Mouse (Mus musculus) macrophage (primary cell): ENCODE measurements around the gene Odf4. TPM values are rescaled to one million over a fixed set of nuclear protein-coding genes. Genes with fewer than 3 reads are reported as not detected.
"Not testable (repeated sequence)": the region's sequence is repeated elsewhere in the genome, so short reads cannot be mapped to it uniquely, and the experiment has no call there.

Experiments used
- H3K27ac ChIP-seq: fragments of 350-480 bp; formaldehyde crosslinking; 2 replicates; pipeline ENCODE4 v1.9.0; 2021
- H3K36me3 ChIP-seq: fragments of 350-480 bp; formaldehyde crosslinking; 2 replicates; pipeline ENCODE4 v1.9.0; 2021; ENCODE audit errors: inconsistent target
- H3K4me3 ChIP-seq: fragments of 350-480 bp; formaldehyde crosslinking; 2 replicates; pipeline ENCODE4 v1.9.0; 2021; ENCODE audit errors: inconsistent target
- H3K79me2 ChIP-seq: fragments of 350-480 bp; formaldehyde crosslinking; 2 replicates; pipeline ENCODE4 v1.9.0; 2021; ENCODE audit errors: inconsistent target
- WGBS: methylation state at CpG from one replicate; pipeline ENCODE4 v1.1.7; 2026; ENCODE audit warnings: inconsistent platforms; ENCODE audit not compliant: missing documents; 5-methylcytosine and 5-hydroxymethylcytosine counted together
- polyA plus RNA-seq: library from polyadenylated mRNA; stranded (reverse); fragments of 250-400 nt; gene quantifications from 3 replicates; pipeline ENCODE4 v1.2.4, GENCODE M21; 2018; ENCODE audit warnings: inconsistent platforms

The Odf4 gene
- polyA plus RNA-seq, 1 experiment from 2014 or later, result not detected

- 89% methylated on average over 8 of the region's 8 CpGs for WGBS
- Histone ChIP-seq H3K79me2 (no peaks in the 10 kb centered on the region), H3K36me3 (no peaks in the 10 kb centered on the region), H3K27ac (no peak within 1 kb of the TSS), H3K4me3 (no peak within 1 kb of the TSS)
These were observed 30.4 kb upstream of the Odf4 start, which contains the start of gene Arhgef15 for GRCm38 (mm10) chr11:68957308-68957707. Gene Arhgef15, minus strand, starts transcription at chr11:68957480.

GRCm38 (mm10) chr11:68956697-68957096, 29.8 kb upstream of the Odf4 start:
- Histone ChIP-seq H3K27ac (no peak overlapping the region), H3K36me3 (no peaks in the 10 kb centered on the region), H3K4me3 (no peak overlapping the region), H3K79me2 (no peaks in the 10 kb centered on the region)
- WGBS, result 85% methylated on average over 12 of the region's 13 CpGs

GRCm38 (mm10) chr11:68956107-68956506, 29.2 kb upstream of the Odf4 start:
- Histone ChIP-seq H3K36me3 (no peaks in the 10 kb centered on the region), H3K79me2 (no peaks in the 10 kb centered on the region), H3K4me3 (no peak overlapping the region), H3K27ac (no peak overlapping the region)
- WGBS, result 88% methylated on average over 3 of the region's 3 CpGs

DNA sequence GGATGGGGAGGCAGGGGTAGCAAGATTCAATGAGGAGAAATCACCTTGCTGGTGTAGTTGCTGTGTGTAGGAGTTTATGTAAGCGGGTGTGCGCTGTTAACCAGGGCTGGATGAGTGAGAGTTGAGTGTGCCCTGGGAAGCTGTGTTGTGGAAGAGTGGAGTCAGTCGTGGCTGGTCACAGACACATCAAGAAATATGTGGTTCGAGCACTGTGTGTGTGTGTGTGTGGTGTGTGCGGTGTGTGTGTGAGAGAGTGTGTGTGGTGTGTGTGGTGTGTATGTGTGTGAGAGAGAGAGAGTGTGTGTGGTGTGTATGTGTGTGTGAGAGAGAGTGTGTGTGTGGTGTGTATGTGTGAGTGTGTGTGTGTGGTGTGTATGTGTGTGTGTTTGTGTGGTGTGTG, 28.6 kb upstream of the Odf4 start:
- Histone ChIP-seq H3K79me2 (no peaks in the 10 kb centered on the region), H3K4me3 (no peak overlapping the region), H3K36me3 (no peaks in the 10 kb centered on the region), H3K27ac (no peak overlapping the region)
- WGBS, result 75% methylated on average over 5 of the region's 5 CpGs

- Histone ChIP-seq H3K79me2 (no peaks in the 10 kb centered on the region), H3K36me3 (no peaks in the 10 kb centered on the region), H3K27ac (no peak overlapping the region), H3K4me3 (peak overlapping the region; percentile 9; the same call in 1 of the 2 replicates)
- 14% methylated on average over 17 of the region's 17 CpGs for WGBS
These were observed 27.5 kb upstream of the Odf4 start for GRCm38 (mm10) chr11:68954408-68954807.

- 72% methylated on average over 13 of the region's 13 CpGs for WGBS
These were observed 27.0 kb upstream of the Odf4 start for GRCm38 (mm10) chr11:68953903-68954302.

GRCm38 (mm10) chr11:68947542-68947993, 20.7 kb upstream of the Odf4 start:
- H3K27ac ChIP-seq, result no peak overlapping the region
- WGBS, result 92% methylated on average over 12 of the region's 12 CpGs
- H3K4me3 ChIP-seq, result no peak overlapping the region
- no peaks in the 10 kb centered on the region for H3K79me2 ChIP-seq
- H3K36me3 ChIP-seq, result no peaks in the 10 kb centered on the region

More at GRCm38 (mm10) chr11:68953903-68954302, 27.0 kb upstream of the Odf4 start:
- Histone ChIP-seq H3K27ac (no peak overlapping the region), H3K36me3 (no peaks in the 10 kb centered on the region), H3K79me2 (no peaks in the 10 kb centered on the region), H3K4me3 (no peak overlapping the region)

DNA sequence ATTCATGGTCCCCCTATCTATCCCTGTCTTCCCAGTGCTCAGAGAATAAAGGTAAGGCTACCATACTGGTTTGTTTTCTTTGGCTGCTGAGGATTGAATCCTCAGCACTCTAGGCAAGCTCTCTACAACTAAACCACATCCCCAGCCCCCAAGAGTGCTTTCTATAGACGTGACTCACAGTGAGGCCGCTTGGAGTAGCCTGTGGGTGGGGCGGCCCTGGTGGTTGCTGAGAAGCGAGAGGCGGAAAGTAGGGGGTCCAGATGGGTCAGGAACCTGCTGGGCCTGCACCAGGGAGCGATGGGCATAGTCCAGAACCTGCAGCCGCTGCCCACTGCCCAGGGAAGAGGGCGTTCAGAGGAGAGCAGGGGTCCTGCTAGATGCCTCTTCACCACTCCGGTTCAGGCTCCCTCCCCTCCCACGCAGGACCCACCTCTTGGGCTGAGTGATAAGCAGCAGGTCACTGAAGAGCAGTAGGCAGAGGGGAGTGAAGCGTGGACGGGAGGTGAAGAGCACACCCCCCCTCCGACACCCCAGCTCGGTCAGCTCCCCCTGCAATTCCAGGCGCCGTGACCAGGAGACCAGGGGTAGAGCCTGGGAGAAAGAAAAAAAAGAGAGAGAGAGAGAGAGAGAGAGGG, 20.0 kb upstream of the Odf4 start:
- Histone ChIP-seq H3K4me3 (no peak overlapping the region), H3K36me3 (no peaks in the 10 kb centered on the region), H3K79me2 (no peaks in the 10 kb centered on the region), H3K27ac (no peak overlapping the region)
- WGBS, result 88% methylated on average over 6 of the region's 16 CpGs

DNA sequence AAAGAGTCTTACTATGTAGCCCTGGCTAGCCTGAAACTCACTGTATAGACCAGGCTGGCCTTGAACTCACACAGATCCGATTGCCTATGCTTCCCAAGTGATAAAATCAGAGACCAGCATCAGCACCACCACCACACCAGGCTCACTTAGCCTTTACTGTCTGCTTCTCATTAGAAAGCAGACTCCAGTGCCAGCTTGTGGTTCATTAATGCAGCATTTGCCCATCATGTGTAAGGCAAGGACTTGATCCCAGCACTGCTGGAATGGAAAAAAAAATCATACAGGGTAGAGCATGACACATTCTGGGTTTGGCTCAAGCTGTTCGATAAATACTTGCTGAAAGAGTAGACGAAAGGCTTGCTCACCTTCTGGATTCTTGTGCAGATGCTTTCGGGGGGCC, 19.1 kb upstream of the Odf4 start:
- WGBS, result 94% methylated on average over 4 of the region's 4 CpGs
- H3K79me2 ChIP-seq, result no peaks in the 10 kb centered on the region
- no peaks in the 10 kb centered on the region for H3K36me3 ChIP-seq
- H3K4me3 ChIP-seq, result no peak overlapping the region
- no peak overlapping the region for H3K27ac ChIP-seq

DNA sequence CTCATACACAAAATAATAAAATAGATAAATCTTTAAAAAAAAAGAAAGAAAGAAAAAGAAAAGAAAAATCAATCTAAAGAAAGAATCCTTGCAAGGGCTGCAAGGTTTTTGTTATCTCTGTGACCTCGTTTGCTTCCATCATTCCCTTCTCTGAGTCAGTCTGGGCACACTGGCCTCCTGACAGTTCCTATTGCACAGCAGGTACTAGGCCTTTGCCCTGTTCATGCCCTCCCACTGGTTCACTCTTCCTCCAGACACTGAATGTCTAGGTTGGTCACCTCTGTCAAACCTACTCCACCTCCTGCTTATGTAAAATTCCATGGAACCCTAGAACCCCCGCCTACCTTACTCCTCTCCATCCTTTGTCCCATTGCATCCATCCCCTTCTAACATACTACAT, 18.4 kb upstream of the Odf4 start:
- H3K27ac ChIP-seq, result no peak overlapping the region
- 94% methylated on average over 2 of the region's 2 CpGs for WGBS
- H3K79me2 ChIP-seq, result no peaks in the 10 kb centered on the region; the same call in 1 of the 2 replicates
- H3K36me3 ChIP-seq, result no peaks in the 10 kb centered on the region
- no peak overlapping the region for H3K4me3 ChIP-seq

- 94% methylated on average over 8 of the region's 8 CpGs for WGBS
- H3K4me3 ChIP-seq, result no peak overlapping the region
- no peak overlapping the region for H3K27ac ChIP-seq
- no peaks in the 10 kb centered on the region for H3K36me3 ChIP-seq
- H3K79me2 ChIP-seq, result no peaks in the 10 kb centered on the region; the same call in 1 of the 2 replicates
These were observed 15.8 kb upstream of the Odf4 start for GRCm38 (mm10) chr11:68942731-68943130.

DNA sequence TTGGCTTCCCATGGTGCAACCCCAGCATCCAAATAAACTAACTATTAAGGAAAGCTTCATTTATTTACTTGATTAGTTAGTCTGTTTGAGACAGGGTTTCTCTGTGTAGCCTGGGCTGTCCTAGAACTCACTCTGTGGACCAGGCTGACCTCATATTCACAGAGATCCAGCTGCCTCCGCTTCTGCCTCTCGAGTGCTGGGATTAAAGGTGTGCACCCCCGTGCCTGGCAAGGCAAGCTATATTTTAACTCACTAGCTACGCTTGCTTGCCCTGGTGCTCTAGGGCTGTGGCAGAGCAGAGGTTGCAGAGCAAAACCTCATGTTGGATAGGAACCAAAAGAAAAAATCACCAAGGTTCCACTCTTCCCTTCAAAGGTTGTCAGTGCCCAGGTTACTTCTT, 13.6 kb upstream of the Odf4 start:
- peak overlapping the region; percentile 49 for H3K4me3 ChIP-seq
- no peaks in the 10 kb centered on the region; the same call in 1 of the 2 replicates for H3K79me2 ChIP-seq
- no peak overlapping the region for H3K27ac ChIP-seq
- 61% methylated on average over 4 of the region's 4 CpGs for WGBS
- no peaks in the 10 kb centered on the region for H3K36me3 ChIP-seq

GRCm38 (mm10) chr11:68939451-68940304, 12.8 kb upstream of the Odf4 start:
- no peaks in the 10 kb centered on the region for H3K36me3 ChIP-seq
- H3K79me2 ChIP-seq, result no peaks in the 10 kb centered on the region; the same call in 1 of the 2 replicates
- WGBS, result under 1% methylated on average over 16 of the region's 16 CpGs
- H3K27ac ChIP-seq, result peak overlapping the region; percentile 51
- H3K4me3 ChIP-seq, result peak overlapping the region; percentile 49

- not testable (repeated sequence) for H3K79me2 ChIP-seq, H3K27ac ChIP-seq, H3K36me3 ChIP-seq, H3K4me3 ChIP-seq
- WGBS, result 86% methylated on average over 4 of the region's 4 CpGs
These were observed 10.1 kb upstream of the Odf4 start for GRCm38 (mm10) chr11:68936951-68937350.

DNA sequence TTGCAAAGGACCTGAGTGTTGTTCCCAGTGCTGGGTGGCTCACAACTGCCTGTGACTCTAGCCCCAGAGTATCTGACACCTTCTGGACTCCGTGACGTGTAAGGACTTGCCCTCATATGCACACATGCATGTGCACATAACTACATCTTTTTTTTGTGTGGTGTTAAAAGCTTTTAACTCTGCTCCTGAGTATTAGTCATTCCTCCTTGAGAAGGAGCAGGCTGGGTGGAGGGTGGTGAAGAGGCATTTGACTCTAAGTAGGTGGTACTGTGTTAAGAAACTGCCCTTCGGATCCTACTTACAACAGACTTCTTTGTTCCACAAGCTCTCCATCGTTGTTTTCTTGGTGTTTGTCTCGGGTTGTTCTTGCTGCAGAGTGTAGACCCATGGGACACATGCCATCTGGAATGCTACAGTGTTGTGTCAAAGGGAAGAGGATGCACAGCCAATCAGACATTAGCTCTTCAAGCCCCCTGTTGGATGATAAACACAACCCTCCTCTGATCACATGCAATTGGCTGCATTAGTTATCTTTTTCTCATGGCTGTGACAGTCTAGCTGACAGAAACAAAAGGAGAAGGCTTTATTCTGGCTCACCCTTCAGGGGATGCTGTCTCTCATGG, 7.1 kb upstream of the Odf4 start:
- 84% methylated on average over 5 of the region's 5 CpGs for WGBS
- H3K79me2 ChIP-seq, result no peaks in the 10 kb centered on the region
- no peaks in the 10 kb centered on the region for H3K36me3 ChIP-seq
- H3K27ac ChIP-seq, result no peak overlapping the region
- H3K4me3 ChIP-seq, result no peak overlapping the region
